Mouse (Mus musculus): ENCODE results near the gene Pde4d.

The Pde4d gene

DNA sequence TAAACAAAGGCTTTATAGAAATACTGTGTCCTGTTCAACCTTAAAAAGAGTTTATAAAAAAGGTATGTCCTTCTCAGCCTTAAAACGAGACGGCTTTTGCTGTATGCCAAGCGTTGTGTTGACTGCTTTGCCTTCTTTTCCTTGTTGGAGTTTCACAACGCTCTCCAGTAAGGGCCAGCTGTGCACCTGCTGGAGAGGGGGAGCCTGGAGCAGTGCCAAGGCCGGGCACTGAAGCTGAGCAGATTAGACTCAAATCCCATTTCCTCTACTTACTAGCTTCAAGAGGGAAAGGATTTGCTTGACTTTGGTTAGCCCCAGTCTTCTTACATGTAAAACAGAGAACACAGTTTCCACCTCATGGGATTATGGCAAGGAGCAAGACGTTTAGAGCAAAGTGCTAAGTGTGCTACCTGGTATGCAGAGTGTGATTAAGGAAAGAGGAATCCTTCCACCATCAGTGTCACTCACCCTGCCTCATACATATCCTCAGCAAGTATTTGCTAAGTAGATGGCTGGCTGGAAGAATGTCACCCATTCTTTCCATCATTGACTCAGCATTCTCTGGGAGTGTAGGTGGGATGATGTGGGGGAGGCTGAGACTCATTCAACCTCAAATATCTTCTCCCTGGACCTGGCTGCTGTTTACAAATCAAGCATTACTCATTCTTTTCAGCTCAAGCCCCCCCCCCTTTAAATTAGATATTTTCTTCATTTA is 149.6 kb downstream of the Pde4d start:
- peak; percentile 29 for DNase-seq

DNA sequence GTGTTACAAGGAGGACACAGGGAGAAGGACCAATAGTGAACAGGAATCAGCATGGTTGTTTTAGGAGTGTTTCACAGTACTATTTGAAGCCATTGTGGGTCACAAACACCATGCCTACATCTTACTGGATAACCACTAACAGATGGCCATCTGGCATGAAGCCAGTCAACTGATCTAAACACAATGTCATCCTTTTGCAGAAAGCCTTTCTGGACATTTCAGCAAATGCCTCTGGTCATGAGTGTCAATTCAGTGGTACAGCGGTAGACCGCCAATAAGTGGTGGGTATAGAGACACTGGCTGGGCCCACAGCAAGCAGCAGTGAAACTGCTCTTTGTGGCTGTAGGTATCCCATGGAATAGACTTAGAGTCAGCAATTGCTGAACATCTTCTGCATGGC is 151.3 kb downstream of the Pde4d start:
- peak; percentile 11 for DNase-seq

DNA sequence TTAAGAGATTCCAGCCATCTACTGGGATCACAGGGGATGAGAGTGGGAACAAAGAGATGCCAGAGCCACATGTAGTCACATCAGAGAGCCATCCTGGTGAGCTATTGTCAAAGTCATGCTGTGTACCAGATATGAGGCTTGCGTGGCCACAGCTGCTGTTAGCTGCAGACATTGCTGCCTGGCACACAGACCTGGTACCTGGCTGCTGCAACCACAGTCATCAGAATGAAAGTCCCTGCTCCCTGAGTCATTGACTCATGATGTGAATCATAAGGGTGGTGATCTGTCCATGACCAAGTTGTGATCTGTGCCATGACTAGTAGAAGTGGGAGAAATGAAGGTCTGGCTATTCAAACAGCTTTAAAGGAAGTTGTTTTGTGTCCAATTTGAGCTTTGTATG is 153.8 kb downstream of the Pde4d start:
- DNase-seq, result no peak

DNA sequence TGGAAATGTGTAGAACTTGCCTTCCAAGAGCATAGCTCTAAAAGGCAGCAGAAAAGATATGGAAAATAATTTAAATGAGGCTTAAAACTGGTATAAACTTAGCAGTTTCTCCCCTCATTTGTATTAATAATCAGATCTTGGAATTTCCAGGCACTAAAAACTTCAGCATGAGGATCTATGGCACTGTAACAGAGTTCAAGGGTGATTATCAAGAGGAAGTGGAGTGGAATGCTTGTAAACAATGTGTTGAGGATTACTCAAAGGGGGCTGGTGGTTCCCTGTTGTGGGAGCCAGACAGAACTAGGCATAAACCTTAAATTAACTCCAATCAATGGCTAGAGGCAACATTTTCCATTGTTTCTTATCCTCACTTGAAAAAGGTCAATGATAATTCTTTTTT is 154.5 kb downstream of the Pde4d start:
- no peak for DNase-seq

DNA sequence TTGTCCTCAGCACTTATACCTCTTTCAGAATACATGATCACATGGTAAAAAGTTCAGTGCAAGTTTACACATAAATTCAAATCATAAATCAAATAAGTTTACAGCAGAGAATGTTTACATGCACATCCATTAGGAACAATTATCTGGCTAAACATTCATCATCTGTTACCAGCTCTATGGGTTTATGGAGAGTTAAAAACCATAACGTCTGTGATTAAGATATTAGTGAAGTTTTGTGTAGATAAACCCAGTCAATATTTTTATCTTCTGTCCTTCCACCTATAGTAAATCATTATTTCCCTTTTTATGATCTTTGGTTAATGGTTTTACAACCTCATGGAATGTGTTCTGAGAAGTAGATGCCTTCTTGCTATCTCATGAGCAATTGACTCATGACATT is 168.5 kb downstream of the Pde4d start:
- DNase-seq, result no peak

DNA sequence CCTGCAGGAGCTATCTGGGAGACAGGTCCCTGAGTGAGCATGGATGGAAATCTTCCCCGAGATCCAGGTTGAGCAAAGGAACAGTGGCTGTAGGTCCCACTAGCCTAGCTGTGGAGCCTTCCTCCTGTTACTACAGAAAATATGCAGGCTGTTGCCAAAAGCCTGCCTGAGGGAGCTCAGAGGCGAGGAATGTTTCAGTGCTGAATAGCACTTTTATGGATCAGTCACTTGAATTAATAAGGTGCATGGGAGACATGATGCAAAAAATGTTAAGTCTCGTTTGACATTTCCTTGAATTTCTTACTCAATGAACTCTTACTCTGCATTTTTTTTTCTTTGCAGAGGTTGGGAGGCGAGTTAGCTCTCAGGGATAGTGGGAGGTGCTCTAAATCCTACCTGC is 172.9 kb downstream of the Pde4d start:
- no peak for DNase-seq

DNA sequence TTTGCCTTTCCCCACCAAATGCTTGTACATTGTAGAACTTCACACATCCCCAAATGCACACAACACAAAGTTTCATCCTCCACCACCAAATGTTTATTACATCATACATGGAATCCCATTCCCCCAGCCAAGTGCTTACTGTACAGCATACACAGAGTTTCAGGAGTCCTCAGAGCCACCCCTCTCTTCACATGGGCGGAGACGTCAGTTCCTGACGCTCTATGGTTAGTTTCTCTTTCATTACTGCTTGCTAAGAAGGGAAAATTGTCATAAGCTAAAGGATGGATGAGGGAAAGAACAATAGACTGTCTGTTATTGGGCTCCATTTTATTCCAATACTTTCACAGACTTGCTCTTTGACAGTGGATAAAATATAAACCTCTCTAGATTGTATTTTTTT is 174.2 kb downstream of the Pde4d start:
- no peak for DNase-seq

DNA sequence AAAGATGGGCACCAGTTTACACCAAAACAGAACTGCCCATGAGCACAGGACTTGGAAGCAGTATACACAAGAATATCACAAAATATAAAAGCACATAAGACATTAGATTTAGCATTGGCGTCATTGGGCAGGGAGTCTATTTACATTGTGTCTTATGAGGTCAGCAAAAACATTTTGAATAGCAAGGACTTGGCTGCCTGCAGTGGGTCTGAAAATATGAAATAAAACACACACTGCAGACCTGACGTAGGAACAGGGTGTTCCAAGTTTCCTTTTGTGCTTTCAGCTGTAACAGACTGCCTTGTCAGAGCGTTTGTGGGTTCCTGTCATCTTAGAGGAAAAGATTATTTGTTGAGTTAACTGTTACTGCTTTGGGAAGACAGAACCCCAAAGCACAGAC is 176.4 kb downstream of the Pde4d start:
- DNase-seq, result no peak

DNA sequence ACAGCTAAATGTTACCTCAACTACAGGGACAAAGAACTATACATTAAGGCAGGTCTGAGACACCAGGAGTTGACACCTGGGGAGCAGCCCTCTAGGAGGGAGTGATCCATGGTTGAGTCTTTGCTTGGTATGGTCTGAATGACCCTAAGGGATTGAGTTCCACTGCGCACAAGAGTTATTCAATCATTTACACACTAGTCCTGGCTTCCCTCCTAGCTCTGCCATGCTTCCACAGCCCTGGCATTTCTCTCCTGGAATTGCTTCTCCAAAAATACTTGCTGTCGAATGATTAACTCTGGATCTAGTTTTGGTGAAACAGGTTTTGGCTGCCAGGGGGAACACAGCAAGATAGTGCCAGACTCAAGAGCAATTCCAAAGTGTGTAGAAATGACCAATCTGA is 178.8 kb downstream of the Pde4d start:
- DNase-seq, result peak; percentile 44

DNA sequence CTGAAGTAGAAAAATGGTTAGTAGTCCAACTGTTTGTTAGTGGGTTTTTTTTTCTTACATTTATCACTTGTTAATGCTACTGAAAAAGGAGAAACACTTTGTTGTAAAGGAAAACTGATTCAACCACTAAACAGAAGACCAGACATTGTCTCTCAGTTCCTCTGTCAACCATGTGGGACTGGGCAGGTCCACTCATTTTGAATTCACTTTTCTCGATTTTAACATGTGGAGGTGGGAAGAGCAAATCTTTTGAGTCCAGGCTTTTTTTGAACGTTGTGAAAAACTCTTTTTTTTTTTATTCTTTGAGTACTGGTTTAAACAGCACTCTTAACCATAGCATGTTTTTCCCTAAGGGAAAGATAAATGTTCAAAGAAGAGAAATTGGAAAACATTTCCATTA is 180.8 kb downstream of the Pde4d start:
- no peak for DNase-seq

DNA sequence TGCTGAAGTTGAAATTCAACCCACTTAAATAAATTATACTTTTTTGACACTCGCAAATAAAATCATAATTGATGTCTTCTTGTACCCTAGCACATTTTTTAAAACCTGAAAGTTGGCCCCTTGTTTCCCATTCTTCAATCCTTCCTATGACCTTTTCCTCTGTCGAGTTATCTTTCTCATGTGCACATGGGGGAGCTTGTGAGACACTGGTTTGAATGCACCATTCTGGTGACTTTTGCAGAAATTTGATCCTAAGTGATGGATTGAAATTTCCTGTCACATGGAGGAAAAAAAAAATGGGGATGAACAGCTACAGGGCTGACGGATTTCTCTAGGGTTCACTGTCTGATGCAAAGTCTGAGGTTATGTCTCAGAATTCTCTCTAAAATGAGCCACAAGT is 181.5 kb downstream of the Pde4d start:
- no peak for DNase-seq

DNA sequence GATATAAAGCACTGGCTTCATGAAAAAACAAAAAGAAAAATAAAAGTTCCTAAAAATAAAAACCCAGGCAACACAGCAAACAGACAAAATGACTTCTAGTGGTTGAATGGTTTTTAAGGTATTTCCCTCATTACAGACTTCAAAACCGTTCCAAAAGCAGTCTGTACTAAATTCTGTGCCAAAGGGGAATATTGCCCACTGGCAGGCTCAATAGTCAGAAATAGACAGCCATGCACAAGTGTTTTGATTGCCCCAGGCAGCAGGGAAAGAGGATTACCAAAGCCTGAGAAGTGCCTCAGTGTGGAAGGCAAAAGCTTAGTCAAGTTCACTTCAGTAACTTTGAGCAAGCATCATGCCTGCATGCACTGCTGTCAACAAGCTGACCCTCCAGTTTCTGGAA is 186.8 kb downstream of the Pde4d start:
- no peak for DNase-seq

DNA sequence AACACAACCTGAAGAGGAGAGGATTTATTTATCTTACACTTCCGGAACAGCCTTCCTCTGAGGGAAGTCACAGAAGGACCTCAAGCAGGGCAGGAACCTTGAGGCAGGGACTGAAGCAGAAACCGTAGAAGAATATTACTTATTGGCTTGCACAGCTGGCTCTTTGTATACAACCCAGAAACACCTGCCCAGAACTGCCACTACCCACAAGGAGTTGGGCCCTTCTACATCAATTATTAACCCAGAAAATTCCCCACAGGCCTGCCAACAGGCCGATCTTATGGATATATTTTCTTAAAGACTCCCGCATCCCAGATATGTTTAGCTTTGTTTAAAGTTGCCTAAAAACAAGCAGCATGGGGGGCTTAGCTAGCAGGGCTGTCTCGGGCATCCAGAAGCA is 192.5 kb downstream of the Pde4d start:
- no peak for DNase-seq

DNA sequence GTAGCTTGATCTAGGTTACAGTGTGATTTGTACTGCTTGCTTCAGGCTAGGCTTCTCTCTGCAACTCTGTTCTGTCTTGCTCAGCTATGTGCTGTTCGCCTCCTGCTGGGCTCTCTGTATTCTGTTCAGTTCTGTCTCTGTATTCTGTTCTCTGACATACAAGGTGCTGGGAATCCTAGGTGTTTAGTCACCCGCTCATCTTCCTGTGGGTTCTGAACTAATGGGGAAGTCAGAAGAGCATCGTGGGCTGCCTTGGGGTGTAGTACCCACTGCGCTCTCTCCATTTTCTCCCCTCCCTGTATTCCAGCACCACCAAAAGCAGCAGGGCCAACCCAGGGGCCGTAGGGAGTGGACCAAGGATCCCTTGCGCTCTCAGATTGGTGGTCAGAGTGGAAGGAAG is 197.1 kb downstream of the Pde4d start:
- DNase-seq, result no peak

DNA sequence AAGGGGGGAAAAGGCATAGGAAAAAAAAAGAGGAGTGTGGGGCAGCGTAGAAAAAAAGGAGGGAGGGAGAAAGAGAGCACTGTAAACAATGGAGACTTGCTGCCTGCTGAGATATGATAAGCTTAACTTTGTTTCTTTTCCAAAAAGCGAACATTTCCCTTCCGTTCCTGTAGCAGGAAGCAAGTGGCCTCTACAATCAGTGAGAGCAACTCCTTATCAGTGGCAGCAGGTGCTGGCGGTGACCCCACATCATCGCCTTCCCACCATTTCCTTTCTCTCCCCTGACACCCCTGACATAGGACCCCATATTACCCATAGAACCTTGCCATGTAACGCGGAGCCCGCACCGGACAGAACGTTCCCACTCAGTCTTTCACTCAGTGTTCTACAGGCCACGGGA is 197.5 kb downstream of the Pde4d start:
- no peak for DNase-seq

DNA sequence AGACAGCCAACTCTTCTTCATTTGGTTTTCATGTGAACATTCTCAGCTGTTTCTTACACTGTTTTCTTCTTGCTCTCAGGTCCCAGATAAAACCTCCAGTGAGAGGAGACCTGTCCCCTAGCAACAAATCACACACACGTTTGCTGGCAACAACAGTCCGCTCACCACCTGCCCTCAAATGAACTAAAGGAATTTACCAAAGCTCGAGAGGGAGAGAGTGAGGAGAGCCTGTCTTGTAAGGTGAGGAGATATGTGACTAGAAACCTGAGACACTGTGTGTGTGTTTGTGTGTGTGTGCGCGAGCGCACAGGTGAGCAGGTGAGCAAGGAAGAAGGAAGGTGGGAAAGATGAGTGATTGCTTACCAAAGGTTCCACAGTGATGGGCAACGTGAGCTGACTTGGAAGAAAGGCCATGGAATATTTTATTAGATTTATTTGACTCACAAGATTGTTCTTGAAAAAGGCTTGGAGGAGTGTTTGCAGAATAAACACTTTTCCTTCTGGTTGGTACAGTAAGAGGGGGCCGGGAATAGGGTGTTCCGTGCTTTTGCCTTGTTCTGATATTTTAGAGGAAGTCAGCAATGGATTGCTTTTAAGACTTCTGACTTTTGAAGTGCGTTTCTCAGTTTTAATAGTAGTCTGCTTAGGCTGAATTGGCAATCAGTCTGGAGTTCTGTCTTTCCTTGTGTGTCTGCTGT is 204.4 kb downstream of the Pde4d start:
- DNase-seq, result no peak

DNA sequence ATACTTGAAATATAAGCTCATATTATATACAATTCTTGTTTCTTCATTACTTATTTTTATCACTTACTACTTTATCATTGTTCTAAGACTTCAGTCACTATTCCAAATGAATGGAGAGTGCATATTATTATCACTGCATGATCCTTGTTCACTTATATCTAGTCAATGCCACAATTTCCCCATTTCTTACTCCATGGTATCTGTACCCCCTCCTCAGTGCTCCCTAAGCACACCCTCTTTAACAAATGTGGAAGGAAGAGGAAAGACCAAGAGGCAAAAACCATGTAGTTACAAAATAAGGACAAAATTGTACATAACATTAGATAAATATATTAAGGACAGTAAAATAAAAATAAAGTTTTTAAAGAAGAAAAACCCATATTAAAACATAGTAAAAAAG is 216.8 kb downstream of the Pde4d start:
- DNase-seq, result no peak

DNA sequence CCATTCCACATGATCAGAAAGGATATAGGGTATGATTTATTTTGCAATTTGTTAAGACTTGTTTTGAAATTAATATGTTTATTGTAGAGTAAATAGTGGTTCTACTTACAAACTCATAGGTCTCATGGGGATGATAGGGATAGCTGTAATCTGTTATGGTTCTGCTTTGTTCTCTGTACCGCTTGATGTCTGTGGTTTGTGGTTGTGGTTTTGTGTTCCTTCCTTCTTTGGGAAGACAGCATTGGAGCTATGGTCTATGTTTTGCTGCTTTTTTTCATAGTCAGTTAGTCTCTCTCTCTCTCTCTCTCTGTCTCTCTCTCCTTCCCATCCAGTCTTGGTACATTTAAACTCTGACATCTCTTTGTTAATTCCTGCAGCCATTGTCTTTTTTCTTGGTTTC is 217.3 kb downstream of the Pde4d start:
- no peak for DNase-seq

DNA sequence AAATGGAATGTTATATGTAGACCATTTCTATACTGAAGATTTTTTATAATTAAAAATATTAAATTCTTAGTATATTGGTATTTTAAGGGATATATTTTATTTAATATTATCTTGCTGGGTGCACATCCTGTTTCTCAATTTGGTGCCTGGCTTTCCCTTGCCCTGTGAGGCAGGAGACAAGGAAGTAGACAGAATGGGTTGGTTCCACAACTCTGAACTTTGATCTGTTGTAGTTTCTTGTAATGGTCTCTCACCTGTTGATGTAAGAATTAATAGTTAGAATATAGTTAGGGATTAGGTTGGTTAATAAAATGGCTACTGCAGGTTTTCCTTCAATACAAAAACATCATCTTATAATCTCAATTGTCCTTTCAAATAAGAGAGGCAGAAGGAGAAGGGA is 227.3 kb downstream of the Pde4d start:
- DNase-seq, result no peak

DNA sequence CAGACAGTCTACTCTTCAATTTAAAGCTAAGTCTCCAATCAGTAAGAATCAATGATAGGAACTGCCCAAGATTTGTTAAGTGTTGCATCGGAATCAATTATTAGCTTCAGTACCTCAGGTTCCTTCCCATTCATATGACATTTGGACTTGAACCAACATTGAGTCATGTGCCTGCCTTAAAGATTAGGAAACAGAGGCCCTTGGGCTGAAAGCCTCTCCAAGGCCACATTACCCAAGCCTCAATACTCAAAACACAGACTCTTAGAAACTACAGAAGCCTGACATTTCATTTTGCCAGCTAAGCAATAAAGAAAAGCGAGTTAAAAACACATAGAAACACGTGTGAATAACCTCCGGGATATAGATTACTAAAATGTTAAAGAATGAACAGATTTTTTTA is 233.3 kb downstream of the Pde4d start:
- no peak for DNase-seq

DNA sequence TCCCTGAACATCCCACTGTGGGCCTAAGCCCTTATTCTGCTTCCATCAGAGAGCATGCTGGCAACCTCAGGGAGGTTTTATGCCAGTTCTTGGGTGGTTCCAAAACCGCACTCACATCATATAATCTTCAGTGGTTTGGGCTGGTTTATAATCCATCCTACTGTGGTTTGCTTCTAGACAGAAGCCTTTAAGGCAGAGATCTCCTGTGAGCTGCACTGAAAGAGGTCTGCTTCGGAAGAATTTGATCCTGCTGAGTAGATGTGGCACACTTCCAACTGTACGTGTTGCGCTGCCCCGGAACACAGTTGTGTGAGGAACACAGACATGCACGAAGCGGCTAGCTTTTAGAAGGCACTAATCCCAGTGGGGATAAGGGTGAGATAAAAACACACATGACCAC is 236.1 kb downstream of the Pde4d start:
- no peak for DNase-seq

DNA sequence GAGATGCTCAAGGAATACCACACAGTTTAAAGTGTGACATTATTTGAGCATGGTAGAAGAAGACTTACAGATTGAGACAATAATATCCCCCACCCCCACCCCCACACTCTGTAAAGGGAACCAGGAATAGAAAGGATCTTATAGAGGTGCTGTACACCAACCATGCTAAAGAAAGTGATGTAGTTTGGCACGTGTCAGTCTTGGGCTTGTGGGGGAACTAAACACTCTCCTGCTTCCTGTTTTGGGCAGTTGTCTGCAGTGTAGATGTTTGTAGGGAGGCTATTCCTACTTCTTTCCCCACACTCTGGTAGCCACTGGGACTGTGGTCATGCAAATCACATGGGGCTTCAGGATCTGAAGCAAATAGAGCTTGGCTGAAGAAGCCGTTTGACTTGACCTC is 236.5 kb downstream of the Pde4d start:
- DNase-seq, result no peak

DNA sequence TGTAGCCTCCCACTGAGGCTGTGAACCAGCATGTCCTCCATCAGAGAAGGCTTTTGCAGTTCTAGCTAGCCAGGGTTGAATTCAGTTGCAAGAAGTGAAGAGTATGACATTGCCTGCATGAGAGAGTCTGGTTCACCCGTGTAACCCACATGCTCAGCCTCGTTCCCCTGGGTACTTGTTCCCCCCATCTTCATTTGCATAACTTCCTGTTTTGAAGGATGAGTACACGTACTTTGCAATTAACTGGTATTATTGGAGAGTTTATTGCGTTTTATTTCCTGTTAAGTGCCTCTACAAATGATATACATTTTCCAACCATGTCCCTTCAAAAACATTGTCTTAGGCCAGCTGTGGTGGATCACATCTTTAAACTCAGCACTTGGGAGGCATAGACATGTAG is 237.1 kb downstream of the Pde4d start:
- DNase-seq, result no peak

DNA sequence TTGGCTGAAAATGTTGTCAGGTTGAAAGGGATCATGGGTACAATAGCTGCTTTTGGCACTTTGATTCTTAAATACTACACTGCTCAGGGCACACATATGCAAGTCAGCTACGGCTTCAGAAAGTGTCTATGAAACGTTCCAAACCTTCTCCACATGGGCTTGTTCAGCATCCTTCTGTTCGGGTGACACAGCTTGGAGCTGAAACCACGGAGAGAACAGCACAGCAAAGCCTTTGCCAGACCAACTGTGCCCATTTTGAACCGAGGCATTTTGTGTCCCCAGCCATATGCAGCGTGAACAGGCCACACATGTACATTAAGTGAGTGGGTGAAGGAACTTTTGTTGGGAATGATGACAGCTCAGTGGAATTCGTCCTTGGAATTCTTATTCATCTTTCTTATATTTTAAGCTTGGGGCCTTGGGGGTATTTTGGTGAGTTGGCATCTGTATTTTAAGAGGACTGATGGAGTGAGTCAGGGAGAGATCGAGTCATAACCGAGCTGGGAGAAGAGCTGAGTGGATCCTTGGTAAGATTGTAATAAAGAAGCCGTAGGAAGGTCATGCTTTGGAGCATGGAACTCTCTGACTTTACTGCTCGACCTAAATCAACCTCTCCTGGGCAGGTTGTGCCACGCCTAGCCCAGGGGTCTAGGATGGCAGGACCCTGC is 243.3 kb downstream of the Pde4d start:
- DNase-seq, result no peak

All from kidney, postnatal 14 days (tissue).